Mouse (Mus musculus): ENCODE measurements around the gene Arhgef10l. TPM values are rescaled to one million over a fixed set of nuclear protein-coding genes. Genes with fewer than 3 reads are reported as not detected.

Arhgef10l gene
- polyA plus RNA-seq, 1 experiment: 0.12 TPM

GRCm38 (mm10) chr4:140684881-140685303 lies 19.1 kb upstream of the Arhgef10l start:
- Histone ChIP-seq H3K27me3 (ENCODE audit: control insufficient read depth) (no peaks in the 10 kb centered on the region), H3K4me1 (ENCODE audit: control insufficient read depth) (peaks cover 80% of the 10 kb centered on the region), H3K4me3 (replicated peaks) (peak overlapping the region; percentile 61), H3K9me3 (ENCODE audit: control insufficient read depth, low read length) (no peaks in the 10 kb centered on the region), H3K36me3 (ENCODE audit: control insufficient read depth) (no peaks in the 10 kb centered on the region; the same call in 1 of the 2 replicates)
- TF ChIP-seq TAL1 (IDR thresholded peaks at IDR 0.05; ENCODE audit: low read length): no peak
- no peak for TF ChIP-seq GATA1 (IDR thresholded peaks at IDR 0.05; ENCODE audit: low read length)

- Histone ChIP-seq H3K4me3 (replicated peaks) (peak overlapping the region; percentile 61), H3K9me3 (ENCODE audit: control insufficient read depth, low read length) (no peaks in the 10 kb centered on the region), H3K27me3 (ENCODE audit: control insufficient read depth) (no peaks in the 10 kb centered on the region), H3K4me1 (ENCODE audit: control insufficient read depth) (peaks cover 79% of the 10 kb centered on the region), H3K36me3 (ENCODE audit: control insufficient read depth) (no peaks in the 10 kb centered on the region; the same call in 1 of the 2 replicates)
- peak; percentile 50 for TF ChIP-seq GATA1 (IDR thresholded peaks at IDR 0.05; ENCODE audit: low read length)
- peak; percentile 54; the same call in 2 of the 3 replicates for TF ChIP-seq TAL1 (IDR thresholded peaks at IDR 0.05; ENCODE audit: low read length)
Measured at GRCm38 (mm10) chr4:140684141-140684871, 18.5 kb upstream of the Arhgef10l start.

- H3K36me3 ChIP-seq (ENCODE audit: control insufficient read depth): no peaks in the 10 kb centered on the region; the same call in 1 of the 2 replicates
- peaks cover 76% of the 10 kb centered on the region for H3K4me1 ChIP-seq (ENCODE audit: control insufficient read depth)
- H3K4me3 ChIP-seq (replicated peaks): peak overlapping the region; percentile 61
- no peaks in the 10 kb centered on the region for H3K9me3 ChIP-seq (ENCODE audit: control insufficient read depth, low read length)
- H3K27me3 ChIP-seq (ENCODE audit: control insufficient read depth): no peaks in the 10 kb centered on the region
- TF ChIP-seq GATA1 (IDR thresholded peaks at IDR 0.05; ENCODE audit: low read length) (no peak), TAL1 (IDR thresholded peaks at IDR 0.05; ENCODE audit: low read length) (no peak)
Measured at GRCm38 (mm10) chr4:140683608-140684007, 17.8 kb upstream of the Arhgef10l start.

GRCm38 (mm10) chr4:140680731-140681397 lies 15.1 kb upstream of the Arhgef10l start:
- H3K36me3 ChIP-seq (ENCODE audit: control insufficient read depth): no peaks in the 10 kb centered on the region; the same call in 1 of the 2 replicates
- peaks cover 59% of the 10 kb centered on the region for H3K4me1 ChIP-seq (ENCODE audit: control insufficient read depth)
- no peak overlapping the region for H3K4me3 ChIP-seq (replicated peaks)
- H3K27me3 ChIP-seq (ENCODE audit: control insufficient read depth): no peaks in the 10 kb centered on the region
- no peaks in the 10 kb centered on the region for H3K9me3 ChIP-seq (ENCODE audit: control insufficient read depth, low read length)
- TF ChIP-seq TAL1 (IDR thresholded peaks at IDR 0.05; ENCODE audit: low read length) (no peak), GATA1 (IDR thresholded peaks at IDR 0.05; ENCODE audit: low read length) (no peak)

- H3K4me1 ChIP-seq (ENCODE audit: control insufficient read depth): peaks cover 49% of the 10 kb centered on the region
Measured at GRCm38 (mm10) chr4:140679723-140680380, 14.0 kb upstream of the Arhgef10l start.

DNA sequence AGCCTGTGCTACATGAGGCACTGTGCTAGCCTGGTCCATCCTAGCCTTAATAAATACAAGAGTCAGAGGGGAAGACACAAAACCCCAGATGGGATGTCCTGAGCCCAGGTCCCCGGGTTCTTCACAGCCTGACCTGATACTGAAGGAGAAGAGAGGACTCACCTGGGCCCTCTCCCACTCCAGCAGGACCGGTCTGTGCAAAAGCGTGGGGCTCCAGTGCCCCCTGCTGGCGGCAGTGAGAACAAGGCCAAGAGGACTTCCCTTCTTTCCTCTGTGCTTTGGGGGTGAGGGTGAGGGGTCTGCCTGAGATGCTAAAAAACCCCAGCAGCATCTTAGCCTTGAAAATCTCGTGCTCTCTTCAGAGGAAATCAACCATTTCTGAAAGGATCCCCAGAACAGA lies 13.2 kb upstream of the Arhgef10l start:
- Histone ChIP-seq H3K27me3 (ENCODE audit: control insufficient read depth) (no peaks in the 10 kb centered on the region), H3K4me1 (ENCODE audit: control insufficient read depth) (peaks cover 41% of the 10 kb centered on the region), H3K36me3 (ENCODE audit: control insufficient read depth) (no peaks in the 10 kb centered on the region), H3K9me3 (ENCODE audit: control insufficient read depth, low read length) (no peaks in the 10 kb centered on the region), H3K4me3 (replicated peaks) (no peak overlapping the region)
- TF ChIP-seq GATA1 (IDR thresholded peaks at IDR 0.05; ENCODE audit: low read length) (no peak), TAL1 (IDR thresholded peaks at IDR 0.05; ENCODE audit: low read length) (no peak)

More at GRCm38 (mm10) chr4:140679723-140680380, 14.0 kb upstream of the Arhgef10l start:
- H3K9me3 ChIP-seq (ENCODE audit: control insufficient read depth, low read length): no peaks in the 10 kb centered on the region
- TF ChIP-seq GATA1 (IDR thresholded peaks at IDR 0.05; ENCODE audit: low read length) (no peak), TAL1 (IDR thresholded peaks at IDR 0.05; ENCODE audit: low read length) (no peak)
- H3K4me3 ChIP-seq (replicated peaks): peak overlapping the region; percentile 52
- H3K27me3 ChIP-seq (ENCODE audit: control insufficient read depth): no peaks in the 10 kb centered on the region
- no peaks in the 10 kb centered on the region for H3K36me3 ChIP-seq (ENCODE audit: control insufficient read depth)

- H3K9me3 ChIP-seq (ENCODE audit: control insufficient read depth, low read length): no peaks in the 10 kb centered on the region
- no peak for TF ChIP-seq GATA1 (IDR thresholded peaks at IDR 0.05; ENCODE audit: low read length)
- TF ChIP-seq TAL1 (IDR thresholded peaks at IDR 0.05; ENCODE audit: low read length): no peak
- no peaks in the 10 kb centered on the region for H3K36me3 ChIP-seq (ENCODE audit: control insufficient read depth)
- H3K4me3 ChIP-seq (replicated peaks): no peak overlapping the region
- H3K4me1 ChIP-seq (ENCODE audit: control insufficient read depth): peaks cover 5% of the 10 kb centered on the region
- H3K27me3 ChIP-seq (ENCODE audit: control insufficient read depth): no peaks in the 10 kb centered on the region; the same call in 1 of the 2 replicates
Measured at GRCm38 (mm10) chr4:140674345-140674926, 8.6 kb upstream of the Arhgef10l start.

- Histone ChIP-seq H3K4me3 (replicated peaks) (no peak overlapping the region), H3K27me3 (ENCODE audit: control insufficient read depth) (no peaks in the 10 kb centered on the region; the same call in 1 of the 2 replicates), H3K36me3 (ENCODE audit: control insufficient read depth) (no peaks in the 10 kb centered on the region), H3K9me3 (ENCODE audit: control insufficient read depth, low read length) (no peaks in the 10 kb centered on the region), H3K4me1 (ENCODE audit: control insufficient read depth) (no peaks in the 10 kb centered on the region)
- TF ChIP-seq GATA1 (IDR thresholded peaks at IDR 0.05; ENCODE audit: low read length) (no peak), TAL1 (IDR thresholded peaks at IDR 0.05; ENCODE audit: low read length) (no peak)
Measured at GRCm38 (mm10) chr4:140673527-140674264, 7.9 kb upstream of the Arhgef10l start.

Data from erythroblast, embryonic 14.5 days (primary cell).